Mouse (Mus musculus): ENCODE results near the gene Snrpa1. TPM values are rescaled to one million over a fixed set of nuclear protein-coding genes. Genes with fewer than 3 reads are reported as not detected.

Snrpa1 gene
- total and polyA plus RNA-seq, 3 experiments = 188 to 318 (median 260) TPM

- TF ChIP-seq TBP (IDR thresholded peaks at IDR 0.05; ENCODE audit: low read depth, low read length) (peak; percentile 55; the same call in 1 of the 2 replicates), CTCF (IDR thresholded peaks at IDR 0.05 in 2 of 3, conservative IDR thresholded peaks at IDR 0.05 in 1 of 3; ENCODE audit: control insufficient read depth in 1 of 3, insufficient read depth in 1 of 3, low read depth in 2 of 3, low read length in 3 of 3, poor library complexity in 1 of 3, severe bottlenecking in 1 of 3) (no peak), EP300 (IDR thresholded peaks at IDR 0.05; ENCODE audit: low read depth in 1 of 2, low read length in 2 of 2) (no peak), RAD21 (IDR thresholded peaks at IDR 0.05; ENCODE audit: low read depth, low read length) (no peak), E2F4 (IDR thresholded peaks at IDR 0.05; ENCODE audit: borderline replicate concordance, low read depth, low read length) (no peak)
These were observed 50.4 kb downstream of the Snrpa1 start, which contains the start of gene Chsy1 (continued) for GRCm38 (mm10) chr7:66108961-66109854.

GRCm38 (mm10) chr7:66109855-66110635 is 51.2 kb downstream of the Snrpa1 start:
- Histone ChIP-seq H3K4me1 (ENCODE audit: control insufficient read depth in 1 of 2, insufficient read depth in 2 of 2, low read length in 2 of 2) (peaks cover 5 to 32% of the 10 kb centered on the region in 2 experiments), H3K36me3 (ENCODE audit: control insufficient read depth in 1 of 2, insufficient read depth in 2 of 2, low read length in 2 of 2) (peaks cover 0 to 20% of the 10 kb centered on the region in 2 experiments; a peak in 2 of 4 replicates), H3K79me2 (ENCODE audit: control insufficient read depth, insufficient read depth, low read length, poor library complexity) (peaks cover 24% of the 10 kb centered on the region), H3K27me3 (ENCODE audit: control insufficient read depth in 1 of 2, insufficient read depth in 2 of 2, low read length in 2 of 2) (no peaks in the 10 kb centered on the region), H3K9ac (ENCODE audit: control insufficient read depth, low read depth, low read length, poor library complexity, severe bottlenecking) (peak overlapping the region; percentile 80), H3K27ac (ENCODE audit: control insufficient read depth, low read depth, low read length) (no peak overlapping the region; the same call in 1 of the 2 replicates), H3K9me3 (replicated peaks; ENCODE audit: insufficient read depth, low read length) (no peaks in the 10 kb centered on the region), H3K4me3 (ENCODE audit: control insufficient read depth in 1 of 2, insufficient read depth in 1 of 2, low read depth in 2 of 2, low read length in 2 of 2) (peak overlapping the region; percentile 54 to 84)
- no peak for TF ChIP-seq TCF12 (IDR thresholded peaks at IDR 0.05; ENCODE audit: low read depth, low read length)
- TF ChIP-seq RCOR1 (IDR thresholded peaks at IDR 0.05; ENCODE audit: low read depth, low read length) = no peak
- TF ChIP-seq E2F4 (IDR thresholded peaks at IDR 0.05; ENCODE audit: borderline replicate concordance, low read depth, low read length) = no peak
- no peak for TF ChIP-seq BHLHE40 (IDR thresholded peaks at IDR 0.05; ENCODE audit: borderline replicate concordance, low read depth, low read length)
- TF ChIP-seq GABPA (IDR thresholded peaks at IDR 0.05; ENCODE audit: low read depth, low read length) = no peak
- no peak for TF ChIP-seq TAL1 (IDR thresholded peaks at IDR 0.05; ENCODE audit: low read length)
- no peak for TF ChIP-seq ZC3H11A (IDR thresholded peaks at IDR 0.05; ENCODE audit: low read depth, low read length)
- TF ChIP-seq RAD21 (IDR thresholded peaks at IDR 0.05; ENCODE audit: low read depth, low read length) = no peak
- no peak for TF ChIP-seq MXI1 (IDR thresholded peaks at IDR 0.05; ENCODE audit: low read depth, low read length)
- no peak for TF ChIP-seq ETS1 (IDR thresholded peaks at IDR 0.05; ENCODE audit: low read depth, low read length)
- TF ChIP-seq KAT2A (conservative IDR thresholded peaks at IDR 0.05; ENCODE audit: low read depth, low read length) = no peak
- TF ChIP-seq MAFK (IDR thresholded peaks at IDR 0.05; ENCODE audit: borderline replicate concordance, low read depth, low read length) = no peak
- TF ChIP-seq GATA1 (IDR thresholded peaks at IDR 0.05; ENCODE audit: low read depth, low read length) = no peak
- DNase-seq (ENCODE audit: low read depth, low spot score) = peak; percentile 63
